Mouse (Mus musculus) midbrain, embryonic 14.5 days (tissue): ENCODE results near the gene Pnkp. TPM values are rescaled to one million over a fixed set of nuclear protein-coding genes. Genes with fewer than 3 reads are reported as not detected.

ENCODE experiments used
- ATAC-seq: fragments of 200-750 bp; cut with Nextera tagmentation; 2 replicates; pipeline ENCODE4 v1.8.0; 2017; ENCODE audit warnings: moderate number of reproducible peaks, moderate library complexity; ENCODE audit not compliant: low FRiP score, low TSS enrichment
- DNase-seq: peaks from one replicate; pipeline ENCODE4 v3.0.0-alpha.2; 2015
- H3K27ac ChIP-seq: fragments of 300-500 bp; sonication (generic); replicated peaks from 2 replicates; pipeline ENCODE4 v1.5.1; 2014; ENCODE audit warnings: mild to moderate bottlenecking, low read depth, low read length, moderate library complexity
- H3K27me3 ChIP-seq: fragments of 300-500 bp; sonication (generic); 2 replicates; pipeline ENCODE4 v1.6.1; 2014; ENCODE audit warnings: low read length, control low read depth, mixed read lengths; ENCODE audit not compliant: control insufficient read depth, insufficient read depth
- H3K36me3 ChIP-seq: fragments of 300-500 bp; sonication (generic); 2 replicates; pipeline ENCODE4 v1.6.1; 2014; ENCODE audit warnings: low read length, control low read depth; ENCODE audit not compliant: control insufficient read depth, insufficient read depth
- H3K4me1 ChIP-seq: fragments of 300-500 bp; sonication (generic); 2 replicates; pipeline ENCODE4 v1.6.1; 2014; ENCODE audit warnings: mild to moderate bottlenecking, antibody characterized with exemption, low read length, control low read depth; ENCODE audit not compliant: control insufficient read depth, insufficient read depth
- H3K4me2 ChIP-seq: fragments of 300-500 bp; sonication (generic); 2 replicates; pipeline ENCODE4 v1.6.1; 2014; ENCODE audit warnings: mild to moderate bottlenecking, low read length, moderate library complexity
- H3K4me3 ChIP-seq: fragments of 300-500 bp; sonication (generic); replicated peaks from 2 replicates; pipeline ENCODE4 v1.5.1; 2014; ENCODE audit warnings: low read depth, low read length
- H3K9ac ChIP-seq: fragments of 300-500 bp; sonication (generic); replicated peaks from 2 replicates; pipeline ENCODE4 v1.6.1; 2014; ENCODE audit warnings: mild to moderate bottlenecking, low read length, moderate library complexity
- H3K9me3 ChIP-seq: fragments of 300-500 bp; sonication (generic); 2 replicates; pipeline ENCODE4 v1.6.1; 2016; ENCODE audit warnings: low read length, control low read depth, mixed read lengths; ENCODE audit not compliant: control insufficient read depth
- WGBS: fragments of 180-500 bp; shearing (Covaris S2); extraction: QIAGEN DNeasy Blood & Tissue Kit; methylation state at CpG from one replicate; pipeline ENCODE4 v1.1.7; 2014; 5-methylcytosine and 5-hydroxymethylcytosine counted together
- polyA plus RNA-seq: library from polyadenylated mRNA; unstranded; fragments of >200 nt; fragmentation: Nextera tagmentation; extraction: Ambion mirVana; gene quantifications from 2 replicates; pipeline ENCODE4 v1.2.1, GENCODE M21; 2014

Pnkp gene
- polyA plus RNA-seq, 1 experiment from 2014 or later = 30.4 TPM

DNA sequence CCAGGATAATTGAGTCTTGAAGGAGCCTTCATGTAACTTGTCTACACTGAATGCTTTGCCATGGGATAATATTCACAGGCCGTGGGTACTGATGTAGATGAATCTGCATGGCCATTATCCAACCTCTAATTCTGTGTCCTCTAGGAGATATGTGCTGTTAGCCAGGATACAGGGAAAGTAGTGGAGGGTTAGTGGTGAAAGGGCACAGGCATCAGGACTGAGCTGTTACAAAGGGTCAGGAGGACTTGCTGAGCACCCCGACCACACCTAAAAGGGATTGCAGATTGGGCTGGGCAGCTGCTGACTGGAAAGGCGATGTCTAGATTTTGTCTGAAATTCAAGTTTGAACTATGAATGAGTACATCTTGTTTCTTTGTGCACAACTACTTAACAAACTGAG is 36.4 kb upstream of the Pnkp start:
- H3K9me3 ChIP-seq = no peaks in the 10 kb centered on the region
- ATAC-seq (no peak), DNase-seq (no peak)
- H3K27ac ChIP-seq = no peak overlapping the region
- H3K9ac ChIP-seq = no peak overlapping the region
- peaks cover 32% of the 10 kb centered on the region for H3K4me1 ChIP-seq
- H3K27me3 ChIP-seq = no peaks in the 10 kb centered on the region
- no peaks in the 10 kb centered on the region for H3K36me3 ChIP-seq
- H3K4me3 ChIP-seq = no peak overlapping the region
- 80% methylated on average over 3 of the region's 3 CpGs for WGBS
- H3K4me2 ChIP-seq = no peak overlapping the region

DNA sequence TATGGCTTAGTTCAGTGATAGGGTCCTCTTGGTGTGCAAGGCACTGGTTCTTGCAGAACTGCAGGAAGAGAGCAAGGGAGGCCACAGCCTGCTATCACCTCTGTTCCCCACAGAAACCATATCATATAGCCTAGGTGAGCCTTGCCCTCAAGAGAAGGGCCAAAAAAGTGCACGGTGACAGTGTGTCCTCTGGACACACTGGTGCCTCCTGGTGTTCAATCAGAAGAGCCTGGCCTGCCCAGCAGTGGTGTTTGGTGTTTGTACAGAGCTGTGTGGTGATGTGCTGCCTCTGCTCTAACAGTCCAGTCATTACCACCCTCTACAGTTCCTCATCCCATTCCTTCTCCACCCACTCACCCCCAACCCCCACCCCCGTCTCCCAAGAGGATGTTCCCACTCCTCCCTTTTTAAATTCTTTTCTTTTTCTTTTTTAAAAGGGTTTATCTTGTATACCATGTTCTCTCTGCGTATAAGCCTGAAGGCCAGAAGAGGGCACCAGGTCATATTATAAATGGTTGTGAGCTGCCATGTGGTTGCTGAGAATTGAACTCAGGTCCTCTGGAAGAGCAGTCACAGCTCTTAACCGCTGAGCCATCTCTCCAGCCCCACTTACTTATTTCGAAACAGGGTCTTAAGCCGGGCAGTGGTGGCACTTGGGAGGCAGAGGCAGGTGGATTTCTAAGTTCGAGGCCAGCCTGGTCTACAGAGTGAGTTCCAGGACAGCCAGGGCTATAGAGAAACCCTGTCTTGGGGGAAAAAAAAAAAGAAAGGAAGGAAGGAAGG is 35.1 kb upstream of the Pnkp start:
- Histone ChIP-seq H3K9ac (no peak overlapping the region), H3K36me3 (no peaks in the 10 kb centered on the region), H3K4me3 (no peak overlapping the region), H3K4me2 (no peak overlapping the region), H3K27me3 (no peaks in the 10 kb centered on the region), H3K4me1 (peaks cover 31% of the 10 kb centered on the region), H3K9me3 (no peaks in the 10 kb centered on the region), H3K27ac (no peak overlapping the region)
- ATAC-seq (no peak), DNase-seq (no peak)
- 87% methylated on average over 7 of the region's 7 CpGs for WGBS

DNA sequence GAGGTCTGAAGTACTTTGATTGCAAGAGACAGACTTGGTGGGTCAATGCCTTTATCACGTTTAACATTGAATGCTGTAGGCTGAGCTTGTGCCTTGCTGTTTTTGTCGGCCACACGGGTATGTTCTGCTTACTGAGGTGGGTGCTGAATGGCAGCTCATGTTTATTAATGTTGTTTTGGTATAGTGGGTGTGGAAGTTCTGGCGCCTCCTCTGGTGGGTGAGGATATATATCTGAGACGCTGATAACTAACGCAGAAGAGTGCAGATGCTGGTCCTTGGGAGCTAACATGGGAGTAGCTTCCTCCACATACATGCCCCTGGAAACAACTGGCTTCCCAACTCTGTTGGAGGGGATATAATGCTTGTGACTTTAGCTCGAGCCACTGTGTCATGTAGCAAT is 33.5 kb upstream of the Pnkp start:
- DNase-seq = no peak
- Histone ChIP-seq H3K27ac (no peak overlapping the region), H3K27me3 (no peaks in the 10 kb centered on the region), H3K4me3 (no peak overlapping the region), H3K36me3 (peaks cover 5% of the 10 kb centered on the region), H3K4me2 (no peak overlapping the region), H3K9me3 (no peaks in the 10 kb centered on the region), H3K9ac (no peak overlapping the region), H3K4me1 (peaks cover 16% of the 10 kb centered on the region)
- ATAC-seq = no peak
- WGBS = 35% methylated on average over 7 of the region's 7 CpGs

DNA sequence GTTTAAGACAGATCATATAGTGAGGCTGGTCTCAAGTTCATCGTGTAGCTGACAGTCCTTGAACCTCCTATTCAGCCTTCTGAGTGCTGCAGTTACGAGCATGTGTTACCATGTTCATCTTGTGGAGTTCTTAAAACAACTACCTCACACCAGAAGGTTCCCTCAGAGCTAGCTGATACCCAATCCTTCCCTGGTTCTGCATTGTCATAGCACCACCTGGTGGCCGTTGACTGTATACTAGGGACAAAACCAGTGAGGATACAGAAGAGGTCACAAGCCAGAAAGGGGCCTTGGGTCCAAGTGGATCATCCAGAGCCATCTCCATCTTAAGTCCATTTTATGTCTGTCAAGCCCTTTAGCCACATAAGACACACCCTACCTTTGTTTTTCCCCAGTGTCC is 32.1 kb upstream of the Pnkp start:
- ATAC-seq = no peak
- peak; percentile 91 for DNase-seq
- Histone ChIP-seq H3K4me2 (no peak overlapping the region), H3K27ac (no peak overlapping the region), H3K9me3 (no peaks in the 10 kb centered on the region), H3K9ac (no peak overlapping the region; the same call in 1 of the 2 replicates), H3K27me3 (no peaks in the 10 kb centered on the region), H3K4me1 (0 out of 2 replicates have a peak, but pooled peaks cover 4% of the 10 kb centered on the region), H3K36me3 (peaks cover 19% of the 10 kb centered on the region), H3K4me3 (no peak overlapping the region)
- 31% methylated on average over 3 of the region's 3 CpGs for WGBS

DNA sequence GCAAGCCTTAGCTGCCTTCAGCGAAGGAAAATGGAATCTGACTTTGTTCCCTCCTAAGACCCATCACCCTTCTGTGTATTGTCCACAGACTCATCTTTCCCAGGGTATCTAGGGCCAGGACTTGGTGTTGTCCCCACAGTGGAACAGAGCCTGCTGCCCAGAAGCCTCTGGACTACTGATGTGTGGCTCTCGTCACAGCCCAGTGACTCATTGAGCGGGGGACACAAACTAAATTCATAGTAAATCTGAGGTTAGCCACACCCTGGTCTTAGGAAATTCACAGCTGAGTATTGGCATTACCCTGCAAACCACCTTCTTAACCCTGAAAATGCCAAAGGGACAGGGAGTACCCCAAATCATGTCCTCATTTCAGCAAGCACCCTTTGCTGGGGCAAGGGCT is 30.2 kb upstream of the Pnkp start:
- DNase-seq = no peak
- no peak overlapping the region for H3K4me2 ChIP-seq
- H3K4me3 ChIP-seq = no peak overlapping the region
- no peak overlapping the region for H3K27ac ChIP-seq
- H3K36me3 ChIP-seq = peaks cover 38% of the 10 kb centered on the region
- 85% methylated on average over 3 of the region's 3 CpGs for WGBS
- H3K9ac ChIP-seq = no peak overlapping the region
- H3K4me1 ChIP-seq = no peaks in the 10 kb centered on the region
- no peaks in the 10 kb centered on the region for H3K9me3 ChIP-seq
- no peaks in the 10 kb centered on the region for H3K27me3 ChIP-seq
- no peak for ATAC-seq

DNA sequence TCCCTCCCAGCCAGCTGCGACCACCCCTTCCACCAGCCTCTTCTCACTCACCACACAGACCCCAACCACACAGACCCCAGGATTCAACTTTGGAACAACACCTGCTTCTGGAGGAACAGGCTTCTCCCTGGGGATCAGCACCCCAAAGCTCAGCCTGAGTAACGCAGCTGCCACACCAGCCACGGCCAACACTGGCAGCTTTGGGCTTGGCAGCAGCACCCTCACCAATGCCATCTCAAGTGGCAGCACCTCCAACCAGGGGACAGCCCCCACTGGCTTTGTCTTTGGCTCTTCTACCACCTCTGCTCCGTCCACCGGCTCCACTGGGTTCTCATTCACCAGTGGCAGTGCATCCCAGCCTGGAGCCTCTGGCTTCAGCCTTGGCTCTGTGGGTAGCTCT is 28.2 kb upstream of the Pnkp start:
- Histone ChIP-seq H3K4me3 (no peak overlapping the region), H3K4me2 (no peak overlapping the region), H3K9ac (no peak overlapping the region), H3K36me3 (peaks cover 46% of the 10 kb centered on the region), H3K4me1 (no peaks in the 10 kb centered on the region), H3K27ac (no peak overlapping the region), H3K9me3 (no peaks in the 10 kb centered on the region), H3K27me3 (no peaks in the 10 kb centered on the region)
- DNase-seq = no peak
- no peak for ATAC-seq
- WGBS = 96% methylated on average over 5 of the region's 5 CpGs

DNA sequence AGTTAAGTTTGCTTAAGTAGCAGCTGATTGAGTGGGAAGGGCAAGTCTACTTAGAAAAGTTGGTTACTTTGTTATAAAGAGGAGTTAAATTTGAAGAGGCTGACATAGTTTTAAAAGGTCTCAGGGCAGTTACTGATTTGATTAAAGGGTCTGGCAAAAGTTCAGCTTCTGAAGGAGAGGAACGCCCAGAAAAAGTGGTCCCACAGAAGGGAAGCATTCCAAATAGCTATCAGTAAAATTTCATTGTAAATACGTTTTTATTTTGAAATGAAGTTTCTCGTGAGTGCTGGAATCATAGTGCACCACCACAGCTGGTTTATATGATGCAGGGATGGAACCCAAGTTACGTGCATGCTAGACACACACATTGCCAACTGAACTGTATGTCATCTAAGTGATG is 24.2 kb upstream of the Pnkp start:
- Histone ChIP-seq H3K27ac (no peak overlapping the region), H3K27me3 (no peaks in the 10 kb centered on the region), H3K9me3 (no peaks in the 10 kb centered on the region), H3K4me1 (no peaks in the 10 kb centered on the region), H3K9ac (no peak overlapping the region), H3K4me2 (no peak overlapping the region), H3K4me3 (no peak overlapping the region), H3K36me3 (peaks cover 46% of the 10 kb centered on the region)
- ATAC-seq = no peak
- DNase-seq = no peak
- 81% methylated on average over 4 of the region's 4 CpGs for WGBS

DNA sequence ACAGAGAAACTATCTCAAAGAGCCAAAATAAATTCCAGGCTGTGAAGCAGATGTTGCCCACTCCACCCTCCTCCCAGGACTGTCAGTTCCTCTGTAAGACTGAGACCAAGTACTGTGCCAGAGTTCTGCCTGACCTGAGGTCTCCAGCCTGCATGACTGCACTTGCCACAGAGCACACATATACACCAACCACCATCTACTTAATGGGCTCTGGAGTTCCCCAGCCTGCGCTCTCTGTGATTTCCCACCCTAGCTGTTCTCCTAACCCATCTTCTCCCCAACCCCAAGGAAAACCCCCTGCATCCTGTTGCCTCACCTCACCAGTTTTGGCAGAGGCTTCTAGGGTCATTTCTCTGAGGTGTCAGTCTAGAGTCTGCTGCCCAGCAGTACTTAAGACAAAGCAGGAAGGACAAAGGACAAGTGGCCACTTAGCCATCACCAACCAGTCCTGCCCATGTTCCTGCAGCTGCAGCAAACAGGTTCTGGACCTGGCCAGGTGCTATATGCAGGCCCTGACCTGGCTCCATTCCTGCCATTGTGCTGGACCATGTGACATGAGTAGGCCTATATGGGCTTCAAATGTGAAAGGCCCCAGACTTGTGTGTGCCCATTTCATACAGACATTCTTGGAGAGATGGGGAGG is 21.4 kb upstream of the Pnkp start:
- H3K4me1 ChIP-seq = peaks cover 6% of the 10 kb centered on the region; the same call in 1 of the 2 replicates
- H3K4me2 ChIP-seq = no peak overlapping the region
- peaks cover 10% of the 10 kb centered on the region for H3K27me3 ChIP-seq
- WGBS = 81% methylated on average over 1 of the region's 1 CpGs
- H3K36me3 ChIP-seq = peaks cover 23% of the 10 kb centered on the region
- ATAC-seq (no peak), DNase-seq (no peak)
- H3K9ac ChIP-seq = no peak overlapping the region
- no peaks in the 10 kb centered on the region for H3K9me3 ChIP-seq
- no peak overlapping the region for H3K27ac ChIP-seq
- no peak overlapping the region for H3K4me3 ChIP-seq

DNA sequence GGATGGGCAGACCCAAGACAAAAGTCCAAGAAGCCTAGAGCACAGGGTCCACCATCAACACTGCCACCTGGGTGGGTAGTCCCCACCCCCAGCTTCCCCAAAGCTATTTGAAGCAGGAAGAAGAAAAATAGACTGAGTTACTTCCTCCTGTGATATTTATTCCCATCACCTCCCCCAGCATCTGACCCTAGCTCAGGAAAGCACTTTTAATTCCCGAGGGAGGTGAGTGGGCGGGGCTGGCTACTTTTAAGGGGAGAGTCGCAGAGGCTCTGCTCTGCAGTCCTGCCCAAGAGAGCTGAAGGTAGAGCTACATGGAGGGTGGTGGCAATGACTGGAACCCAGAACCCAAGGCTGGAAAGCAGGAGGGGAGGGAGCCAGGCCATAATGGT is 20.9 kb upstream of the Pnkp start:
- Histone ChIP-seq H3K27me3 (peaks cover 15% of the 10 kb centered on the region), H3K36me3 (peaks cover 22% of the 10 kb centered on the region), H3K9ac (no peak overlapping the region), H3K4me2 (no peak overlapping the region), H3K4me3 (no peak overlapping the region), H3K4me1 (peaks cover 6% of the 10 kb centered on the region; the same call in 1 of the 2 replicates), H3K27ac (no peak overlapping the region), H3K9me3 (no peaks in the 10 kb centered on the region)
- ATAC-seq (no peak), DNase-seq (no peak)
- WGBS = 57% methylated on average over 3 of the region's 3 CpGs
